Mouse (Mus musculus) kidney, postnatal 0 days (tissue): Measurements from ENCODE around the gene Olfr172. TPM values are rescaled to one million over a fixed set of nuclear protein-coding genes. Genes with fewer than 3 reads are reported as not detected.
A peak's percentile ranks its signal among the peaks of the same experiment; 100 is the strongest.

Source experiments
- ATAC-seq: fragments of 200-750 bp; cut with Nextera tagmentation; replicated peaks from 2 replicates; pipeline ENCODE4 v1.8.0; 2017; ENCODE audit warnings: low read depth, moderate number of reproducible peaks, moderate TSS enrichment, moderate library complexity; ENCODE audit not compliant: low FRiP score
- DNase-seq: peaks from one replicate; pipeline ENCODE4 v3.0.0-alpha.2; 2016; ENCODE audit warnings: low spot score
- H3K27ac ChIP-seq: fragments of 300-500 bp; sonication (generic); 2 replicates; pipeline ENCODE4 v1.5.1; 2014; ENCODE audit warnings: mild to moderate bottlenecking
- H3K27me3 ChIP-seq: fragments of 300-500 bp; sonication (generic); 2 replicates; pipeline ENCODE4 v1.6.1; 2014; ENCODE audit warnings: low read length, mixed read lengths; ENCODE audit not compliant: insufficient read depth
- H3K36me3 ChIP-seq: fragments of 300-500 bp; sonication (generic); 2 replicates; pipeline ENCODE4 v1.6.1; 2014; ENCODE audit warnings: low read length, mixed read lengths; ENCODE audit not compliant: insufficient read depth
- H3K4me1 ChIP-seq: fragments of 300-500 bp; sonication (generic); replicated peaks from 2 replicates; pipeline ENCODE4 v1.6.1; 2014; ENCODE audit warnings: antibody characterized with exemption, low read length, mixed read lengths; ENCODE audit not compliant: insufficient read depth
- H3K4me2 ChIP-seq: fragments of 300-500 bp; sonication (generic); 2 replicates; pipeline ENCODE4 v1.6.1; 2014; ENCODE audit warnings: mild to moderate bottlenecking, low read length, moderate library complexity, mixed read lengths
- H3K4me3 ChIP-seq: fragments of 300-500 bp; sonication (generic); replicated peaks from 2 replicates; pipeline ENCODE4 v1.5.1; 2014; ENCODE audit warnings: low read depth, low read length
- H3K9ac ChIP-seq: fragments of 300-500 bp; sonication (generic); 2 replicates; pipeline ENCODE4 v1.6.1; 2014; ENCODE audit warnings: low read depth, low read length
- H3K9me3 ChIP-seq: fragments of 300-500 bp; sonication (generic); replicated peaks from 2 replicates; pipeline ENCODE4 v1.6.1; 2016; ENCODE audit warnings: low read length, inconsistent platforms, mixed read lengths
- CTCF ChIP-seq: IDR thresholded peaks from 2 replicates; pipeline ENCODE4 v1.5.1; 2016; ENCODE audit warnings: antibody characterized with exemption, low read depth, mild to moderate bottlenecking, moderate library complexity
- WGBS: fragments of 180-500 bp; shearing (Covaris S2); extraction: QIAGEN DNeasy Blood & Tissue Kit; methylation state at CpG from one replicate; pipeline ENCODE4 v1.1.7; 2014; 5-methylcytosine and 5-hydroxymethylcytosine counted together
- polyA plus RNA-seq: library from polyadenylated mRNA; unstranded; fragments of >200 nt; fragmentation: Nextera tagmentation; extraction: Ambion mirVana; gene quantifications from 2 replicates; pipeline ENCODE4 v1.2.1, GENCODE M21; 2015

Olfr172 gene
- polyA plus RNA-seq, 1 experiment from 2014 or later: not detected

DNA sequence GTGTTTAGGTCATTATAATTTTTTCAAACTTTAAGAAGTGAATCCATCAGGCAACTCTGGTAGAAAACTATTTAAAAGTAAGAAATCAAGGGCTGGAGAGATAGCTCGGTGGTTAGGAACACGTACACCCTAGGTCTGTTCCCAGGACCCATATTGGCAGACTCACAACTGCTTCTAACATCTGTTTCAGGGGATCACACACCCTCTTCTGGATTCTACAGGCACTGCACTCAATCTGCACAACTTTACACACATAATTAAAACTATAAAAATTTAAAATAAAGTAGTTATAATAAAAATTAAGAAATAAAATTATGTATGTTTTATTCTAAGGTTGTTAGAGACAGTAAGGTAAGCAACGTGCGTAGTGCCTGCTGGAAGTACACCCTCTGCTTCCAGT lies 24.8 kb downstream of the Olfr172 start:
- H3K9me3 ChIP-seq: no peaks in the 10 kb centered on the region
- DNase-seq (no peak), ATAC-seq (no peak)
- H3K27me3 ChIP-seq: no peaks in the 10 kb centered on the region
- no peaks in the 10 kb centered on the region for H3K4me1 ChIP-seq
- no peak overlapping the region for H3K9ac ChIP-seq
- H3K36me3 ChIP-seq: peaks cover 4% of the 10 kb centered on the region; the same call in 1 of the 2 replicates
- H3K4me2 ChIP-seq: no peak overlapping the region
- peak; percentile 12; the same call in 1 of the 2 replicates for TF ChIP-seq CTCF
- no peak overlapping the region for H3K4me3 ChIP-seq
- no peak overlapping the region for H3K27ac ChIP-seq
- 87% methylated on average over 4 of the region's 4 CpGs for WGBS

DNA sequence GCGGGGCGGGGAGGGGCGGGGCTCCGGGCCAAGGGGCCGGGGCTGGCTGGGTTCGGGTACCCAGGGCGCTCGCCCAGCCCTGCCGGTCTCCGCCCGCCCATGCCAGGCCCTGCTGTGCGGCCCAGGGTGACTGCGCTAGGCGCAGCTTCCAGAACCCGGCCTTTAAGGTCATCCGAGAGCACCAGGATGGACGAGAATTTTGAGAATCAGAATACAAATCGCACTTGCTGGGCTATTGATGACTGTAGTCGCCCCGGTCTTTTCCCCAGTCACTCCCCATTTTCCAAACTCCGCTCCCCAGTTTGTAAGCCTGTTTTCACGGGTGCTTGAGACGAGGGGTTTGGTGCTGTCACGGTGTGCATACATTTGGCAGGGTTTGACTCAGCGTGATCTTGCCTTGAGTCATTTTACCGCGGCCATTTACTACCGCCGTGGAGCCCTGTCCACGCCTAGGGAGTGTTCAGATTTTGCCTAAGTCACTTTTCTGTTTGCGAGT lies 34.8 kb downstream of the Olfr172 start:
- under 1% methylated on average over 29 of the region's 31 CpGs for WGBS
- no peak for TF ChIP-seq CTCF

DNA sequence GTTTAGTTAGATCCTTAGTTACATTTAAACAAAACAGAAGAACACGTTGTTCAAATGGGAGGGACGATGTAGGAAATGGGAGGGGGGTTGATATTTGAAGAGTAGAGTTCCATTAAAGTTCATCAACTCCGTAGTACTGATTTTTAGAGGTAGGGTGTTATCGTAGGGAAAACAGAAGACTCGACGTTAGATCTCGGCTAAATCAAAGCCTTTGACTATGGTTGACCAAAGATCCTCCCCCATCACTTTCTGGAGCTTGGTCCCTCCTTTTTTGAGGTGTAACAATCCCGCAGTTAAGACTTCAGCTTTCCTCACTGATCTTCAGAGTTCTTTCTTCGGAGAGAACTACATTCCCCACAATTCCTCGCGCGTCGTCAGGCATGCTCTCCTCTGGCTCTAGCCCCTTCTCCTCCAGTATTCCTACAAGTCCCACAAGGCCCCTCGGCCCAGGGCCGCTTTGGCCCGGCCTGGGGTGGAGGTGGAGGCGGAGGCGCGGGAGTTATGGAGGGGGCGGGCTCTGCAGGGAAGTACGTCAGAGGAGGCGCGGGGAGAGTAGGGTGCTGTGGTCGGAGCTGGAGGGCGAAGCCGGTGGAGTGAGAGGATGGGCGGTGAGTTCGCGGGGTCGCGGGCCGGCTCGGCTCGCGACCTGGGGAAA lies 35.4 kb downstream of the Olfr172 start, which contains the start of gene Cldnd1:
Cldnd1 (plus strand) TSS at position 434 of the 655 bp plus-strand sequence.
- Histone ChIP-seq H3K4me2 (peak within 1 kb of the TSS; percentile 78), H3K27me3 (no peaks in the 10 kb centered on the region), H3K4me3 (peak within 1 kb of the TSS; percentile 84), H3K4me1 (no peaks in the 10 kb centered on the region), H3K36me3 (peaks cover 25% of the 10 kb centered on the region), H3K9ac (peak within 1 kb of the TSS; percentile 72), H3K27ac (peak within 1 kb of the TSS; percentile 85), H3K9me3 (no peaks in the 10 kb centered on the region)
- TF ChIP-seq CTCF: no peak
- ATAC-seq (peak; percentile 100), DNase-seq (peak; percentile 99)
- WGBS: 1% methylated on average over 34 of the region's 35 CpGs

More for the DNA sequence above, 34.8 kb downstream of the Olfr172 start:
- peak; percentile 91 for ATAC-seq
- peak overlapping the region; percentile 72 for H3K9ac ChIP-seq
- DNase-seq: no peak
- no peaks in the 10 kb centered on the region for H3K4me1 ChIP-seq
- H3K27ac ChIP-seq: peak overlapping the region; percentile 85
- H3K4me2 ChIP-seq: peak overlapping the region; percentile 78
- H3K36me3 ChIP-seq: peaks cover 30% of the 10 kb centered on the region
- H3K9me3 ChIP-seq: no peaks in the 10 kb centered on the region
- no peaks in the 10 kb centered on the region for H3K27me3 ChIP-seq
- peak overlapping the region; percentile 84 for H3K4me3 ChIP-seq

DNA sequence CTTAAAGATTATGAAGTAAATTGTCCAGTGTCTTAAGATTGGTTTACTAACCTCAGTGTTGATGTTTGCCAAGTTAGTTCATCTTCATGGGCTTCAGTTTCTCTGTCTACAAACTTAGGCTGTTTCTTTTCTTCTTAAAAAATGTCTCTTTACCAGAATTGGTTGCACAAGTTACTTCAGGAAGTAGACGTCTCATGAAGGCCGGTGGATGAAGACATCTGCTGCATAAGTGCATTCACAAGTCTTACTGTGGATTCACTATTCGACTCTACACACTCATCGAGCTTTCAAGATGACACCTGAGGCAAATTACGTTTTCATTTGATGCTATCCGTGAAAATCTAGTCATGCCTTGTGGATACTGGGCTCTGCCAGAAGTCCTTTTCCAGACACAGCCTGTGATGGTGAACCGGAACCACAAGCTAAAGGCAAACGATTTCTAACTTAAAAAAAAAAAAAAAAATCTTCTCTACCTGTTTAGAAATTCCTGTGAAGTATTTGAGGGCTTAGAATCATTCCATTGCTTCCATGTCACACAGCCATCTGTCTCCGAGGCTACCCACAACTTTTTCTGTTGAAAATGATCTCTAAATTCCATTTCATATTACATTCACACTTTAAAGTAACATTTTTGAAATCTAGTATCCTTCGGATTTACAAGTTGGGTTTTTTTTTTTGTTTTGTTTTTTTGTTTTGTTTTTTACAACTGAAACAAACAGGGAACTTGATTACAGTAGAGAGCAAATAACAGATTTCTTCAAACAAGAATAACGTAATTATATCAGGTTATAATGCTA lies 36.1 kb downstream of the Olfr172 start:
- no peaks in the 10 kb centered on the region for H3K27me3 ChIP-seq
- H3K9ac ChIP-seq: no peak overlapping the region
- TF ChIP-seq CTCF: no peak
- no peak overlapping the region for H3K27ac ChIP-seq
- no peak for ATAC-seq
- peak overlapping the region; percentile 84 for H3K4me3 ChIP-seq
- whole genome bisulfite sequencing: 78% methylated on average over 11 of the region's 11 CpGs
- no peaks in the 10 kb centered on the region for H3K9me3 ChIP-seq
- DNase-seq: no peak
- H3K36me3 ChIP-seq: peaks cover 18% of the 10 kb centered on the region
- peak overlapping the region; percentile 78 for H3K4me2 ChIP-seq
- no peaks in the 10 kb centered on the region for H3K4me1 ChIP-seq

DNA sequence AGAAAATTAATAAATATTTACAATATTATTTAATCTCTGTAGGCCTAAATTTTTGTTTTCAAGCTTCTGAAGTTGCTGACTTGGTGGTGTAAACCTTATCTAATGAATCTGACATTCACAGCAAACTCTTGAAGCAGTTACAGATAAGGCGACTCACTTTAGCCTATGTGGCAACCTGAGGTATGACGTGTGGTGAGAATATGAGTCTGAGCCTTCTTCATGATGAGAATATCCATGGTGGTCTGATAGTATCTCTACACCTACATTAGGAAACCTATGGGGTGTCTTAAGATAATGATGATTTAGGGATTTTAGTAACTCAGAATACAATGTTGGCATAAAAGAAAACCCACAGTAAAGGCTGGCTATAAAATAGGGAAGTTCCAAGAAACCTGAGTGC lies 40.7 kb downstream of the Olfr172 start:
- Histone ChIP-seq H3K27me3 (no peaks in the 10 kb centered on the region), H3K27ac (no peak overlapping the region), H3K36me3 (no peaks in the 10 kb centered on the region), H3K9ac (no peak overlapping the region), H3K4me3 (no peak overlapping the region), H3K4me1 (no peaks in the 10 kb centered on the region), H3K9me3 (no peaks in the 10 kb centered on the region), H3K4me2 (no peak overlapping the region)
- no peak for ATAC-seq
- DNase-seq: no peak
- TF ChIP-seq CTCF: no peak
- 88% methylated on average over 2 of the region's 2 CpGs for WGBS

DNA sequence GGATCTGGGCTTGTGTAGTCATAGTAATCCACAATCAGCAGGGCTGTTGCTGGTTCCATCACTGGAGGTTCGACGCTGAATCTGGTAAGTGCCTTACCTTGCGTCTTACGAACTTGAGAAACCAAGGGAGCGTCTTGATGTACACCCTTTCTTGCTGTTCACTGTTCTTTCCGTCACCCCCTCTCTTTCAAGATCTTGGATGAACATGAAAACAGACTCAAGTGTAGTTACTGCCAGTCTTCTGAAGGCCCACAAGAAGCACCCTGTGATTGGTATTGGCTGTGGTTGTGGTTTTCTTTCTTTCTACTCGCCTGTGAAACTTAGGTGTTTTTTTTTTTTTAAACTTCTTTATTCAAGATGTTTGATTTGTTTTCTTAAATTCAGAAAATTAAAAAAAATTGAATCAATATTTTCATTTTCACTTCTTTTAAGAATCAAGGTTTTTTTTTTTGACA lies 44.3 kb downstream of the Olfr172 start, which contains the start of gene Gpr15:
Gpr15 (minus strand) TSS at position 405 of the 455 bp plus-strand sequence.
- Histone ChIP-seq H3K4me3 (no peak within 1 kb of the TSS), H3K36me3 (no peaks in the 10 kb centered on the region), H3K9ac (no peak within 1 kb of the TSS), H3K4me2 (no peak within 1 kb of the TSS), H3K27ac (no peak within 1 kb of the TSS), H3K4me1 (no peaks in the 10 kb centered on the region), H3K27me3 (no peaks in the 10 kb centered on the region), H3K9me3 (no peaks in the 10 kb centered on the region)
- DNase-seq: no peak
- 93% methylated on average over 7 of the region's 7 CpGs for WGBS
- ATAC-seq: no peak
- TF ChIP-seq CTCF: no peak
